Mouse (Mus musculus): Measurements from ENCODE around the gene Tmem8. TPM values are rescaled to one million over a fixed set of nuclear protein-coding genes. Genes with fewer than 3 reads are reported as not detected.

Tmem8 gene
- polyA plus RNA-seq, 3 experiments from 2014 or later = 6.0 to 8.5 (median 6.3) TPM

GRCm38 (mm10) chr17:26143386-26143785 lies 30.3 kb downstream of the Tmem8 start:
- ATAC-seq = no peak

- no peak for ATAC-seq
These were observed 36.0 kb downstream of the Tmem8 start for GRCm38 (mm10) chr17:26149056-26149455.

GRCm38 (mm10) chr17:26151886-26152630 lies 39.0 kb downstream of the Tmem8 start:
- no peak for ATAC-seq

GRCm38 (mm10) chr17:26162736-26163135 lies 49.6 kb downstream of the Tmem8 start:
- ATAC-seq = no peak

GRCm38 (mm10) chr17:26168039-26168438 lies 54.9 kb downstream of the Tmem8 start:
- peak; percentile 94 for ATAC-seq

Other genes with a start within 250 kb of the Tmem8 start
- 1 to 10 TPM; 2.5 to 3.9 (median 3.5) TPM for gene Mcrip2, start 244.5 kb upstream of the Tmem8 start, polyA plus RNA-seq (2017; shearing (Covaris generic))
- 100 to 1,000 TPM in 1 of 3 experiments, 10 to 100 TPM in 2; 91.1 to 121 (median 98.2) TPM for gene Mettl26, start 238.2 kb upstream of the Tmem8 start, polyA plus RNA-seq (2017; shearing (Covaris generic))
- gene Wfikkn1, start 232.4 kb upstream of the Tmem8 start, polyA plus RNA-seq (2017; shearing (Covaris generic)) = 1 to 10 TPM in 2 of 3 experiments, under 1 TPM in 1; 0.93 to 1.9 (median 1.4) TPM
- gene Rab40c, start 193.6 kb upstream of the Tmem8 start, polyA plus RNA-seq (2017; shearing (Covaris generic)) = 1 to 10 TPM; 6.0 to 7.9 (median 7.5) TPM
- 10 to 100 TPM; 22.0 to 28.6 (median 27.4) TPM for gene Pigq, start 168.4 kb upstream of the Tmem8 start, polyA plus RNA-seq (2017; shearing (Covaris generic))
- not detected for gene Nhlrc4, start 168.3 kb upstream of the Tmem8 start, polyA plus RNA-seq (2017; shearing (Covaris generic))
- not detected for gene A930017K11Rik, start 160.7 kb upstream of the Tmem8 start, polyA plus RNA-seq (2017; shearing (Covaris generic))
- gene Capn15, start 127.5 kb upstream of the Tmem8 start, polyA plus RNA-seq (2017; shearing (Covaris generic)) = 1 to 10 TPM; 5.6 to 6.0 (median 5.7) TPM
- 1 to 10 TPM; 1.6 to 3.0 (median 2.7) TPM for gene Rab11fip3, start 43.7 kb upstream of the Tmem8 start, polyA plus RNA-seq (2017; shearing (Covaris generic))
- gene Decr2, start 23.0 kb upstream of the Tmem8 start, polyA plus RNA-seq (2017; shearing (Covaris generic)) = 10 to 100 TPM; 14.2 to 26.5 (median 21.7) TPM
- gene Nme4, start 17.7 kb upstream of the Tmem8 start, polyA plus RNA-seq (2017; shearing (Covaris generic)) = 1 to 10 TPM in 1 of 3 experiments, under 1 TPM in 2; 0.39 to 1.0 (median 0.52) TPM
- gene Mrpl28, start 10.2 kb downstream of the Tmem8 start, polyA plus RNA-seq (2017; shearing (Covaris generic)) = 100 to 1,000 TPM in 2 of 3 experiments, 10 to 100 TPM in 1; 94.6 to 150 (median 125) TPM
- gene Axin1, start 25.4 kb downstream of the Tmem8 start, polyA plus RNA-seq (2017; shearing (Covaris generic)) = 10 to 100 TPM; 10.3 to 11.0 (median 10.9) TPM
- not detected for gene Pdia2, start 85.8 kb downstream of the Tmem8 start, polyA plus RNA-seq (2017; shearing (Covaris generic))
- 10 to 100 TPM in 1 of 3 experiments, 1 to 10 TPM in 2; 4.7 to 12.3 (median 6.2) TPM for gene Rgs11, start 89.7 kb downstream of the Tmem8 start, polyA plus RNA-seq (2017; shearing (Covaris generic))
- not detected for gene Arhgdig, start 94.5 kb downstream of the Tmem8 start, polyA plus RNA-seq (2017; shearing (Covaris generic))
- 10 to 100 TPM; 19.9 to 34.9 (median 23.7) TPM for gene Fam234a, start 130.9 kb downstream of the Tmem8 start, polyA plus RNA-seq (2017; shearing (Covaris generic))
- 10 to 100 TPM; 50.3 to 60.4 (median 56.9) TPM for gene Luc7l, start 139.6 kb downstream of the Tmem8 start, polyA plus RNA-seq (2017; shearing (Covaris generic))